Mouse (Mus musculus) embryonic facial prominence, embryonic 12.5 days (tissue): ENCODE data around the gene Zfp316. TPM values are rescaled to one million over a fixed set of nuclear protein-coding genes. Genes with fewer than 3 reads are reported as not detected.

Experiments used
- ATAC-seq: fragments of 200-750 bp; cut with Nextera tagmentation; 2 replicates; pipeline ENCODE4 v1.8.0; 2017; ENCODE audit not compliant: insufficient number of reproducible peaks, insufficient read depth, low FRiP score, low TSS enrichment
- H3K27ac ChIP-seq: fragments of 300-500 bp; sonication (generic); 2 replicates; pipeline ENCODE4 v1.5.1; 2016; ENCODE audit warnings: mild to moderate bottlenecking
- H3K27me3 ChIP-seq: fragments of 300-500 bp; sonication (generic); 2 replicates; pipeline ENCODE4 v1.6.1; 2016; ENCODE audit warnings: mild to moderate bottlenecking, moderate library complexity
- H3K36me3 ChIP-seq: fragments of 300-500 bp; sonication (generic); 2 replicates; pipeline ENCODE4 v1.6.1; 2016; ENCODE audit warnings: mild to moderate bottlenecking
- H3K4me1 ChIP-seq: fragments of 300-500 bp; sonication (generic); 2 replicates; pipeline ENCODE4 v1.6.1; 2016
- H3K4me2 ChIP-seq: fragments of 300-500 bp; sonication (generic); replicated peaks from 2 replicates; pipeline ENCODE4 v1.6.1; 2016; ENCODE audit warnings: mild to moderate bottlenecking, moderate library complexity
- H3K4me3 ChIP-seq: fragments of 300-500 bp; sonication (generic); 2 replicates; pipeline ENCODE4 v1.5.1; 2016; ENCODE audit warnings: mild to moderate bottlenecking
- H3K9ac ChIP-seq: fragments of 300-500 bp; sonication (generic); 2 replicates; pipeline ENCODE4 v1.6.1; 2016; ENCODE audit warnings: mild to moderate bottlenecking, moderate library complexity
- H3K9me3 ChIP-seq: fragments of 300-500 bp; sonication (generic); 2 replicates; pipeline ENCODE4 v1.6.1; 2016; ENCODE audit warnings: mild to moderate bottlenecking, moderate library complexity
- WGBS: fragments of 180-500 bp; shearing (Covaris S2); methylation state at CpG from one replicate; pipeline ENCODE4 v1.1.7; 2016; 5-methylcytosine and 5-hydroxymethylcytosine counted together
- polyA plus RNA-seq: library from polyadenylated mRNA; unstranded; fragments of >200 nt; fragmentation: Nextera tagmentation; extraction: Ambion mirVana; gene quantifications from 2 replicates; pipeline ENCODE4 v1.2.1, GENCODE M21; 2016

The Zfp316 gene
- polyA plus RNA-seq, 1 experiment from 2014 or later: 10.1 TPM

- Histone ChIP-seq H3K9me3 (no peaks in the 10 kb centered on the region), H3K4me2 (no peak overlapping the region), H3K27ac (no peak overlapping the region), H3K4me3 (no peak overlapping the region), H3K27me3 (no peaks in the 10 kb centered on the region), H3K9ac (no peak overlapping the region), H3K36me3 (no peaks in the 10 kb centered on the region), H3K4me1 (no peaks in the 10 kb centered on the region)
- ATAC-seq: no peak
- WGBS: 87% methylated on average over 2 of the region's 2 CpGs
Measured at GRCm38 (mm10) chr5:143213832-143214231, 56.0 kb downstream of the Zfp316 start.

GRCm38 (mm10) chr5:143205015-143205414, 64.8 kb downstream of the Zfp316 start:
- ATAC-seq: no peak

More at GRCm38 (mm10) chr5:143205015-143205414, 64.8 kb downstream of the Zfp316 start:
- no peaks in the 10 kb centered on the region for H3K4me1 ChIP-seq
- no peak overlapping the region for H3K9ac ChIP-seq
- H3K4me2 ChIP-seq: no peak overlapping the region
- H3K36me3 ChIP-seq: no peaks in the 10 kb centered on the region
- H3K9me3 ChIP-seq: no peaks in the 10 kb centered on the region
- no peaks in the 10 kb centered on the region for H3K27me3 ChIP-seq
- no peak overlapping the region for H3K27ac ChIP-seq
- H3K4me3 ChIP-seq: no peak overlapping the region
- 79% methylated on average over 3 of the region's 3 CpGs for WGBS

Other genes starting within 250 kb of the Zfp316 start
- 56.4 and 56.9 TPM in 2 replicates for gene Rnf216, start 157.0 kb downstream of the Zfp316 start, polyA plus RNA-seq
- gene Olfr718-ps1, start 122.4 kb downstream of the Zfp316 start, polyA plus RNA-seq: 0.05 and 0.09 TPM in 2 replicates
- 19.3 TPM in 2 replicates for gene Rbak, start 89.2 kb downstream of the Zfp316 start, polyA plus RNA-seq
- gene Spdye4b, start 89.0 kb downstream of the Zfp316 start, polyA plus RNA-seq: not detected in 2 replicates
- not detected in 2 replicates for gene Spdye4a, start 43.1 kb downstream of the Zfp316 start, polyA plus RNA-seq
- 26.6 and 27.2 TPM in 2 replicates for gene Zfp12, start 34.9 kb downstream of the Zfp316 start, polyA plus RNA-seq
- gene Zfp853, start 23.6 kb upstream of the Zfp316 start, polyA plus RNA-seq: 0.06 and 0.12 TPM in 2 replicates
- gene E130309D02Rik, start 45.3 kb upstream of the Zfp316 start, polyA plus RNA-seq: 49.5 and 51.2 TPM in 2 replicates
- gene Zdhhc4, start 59.2 kb upstream of the Zfp316 start, polyA plus RNA-seq: 85.6 and 85.8 TPM in 2 replicates
- gene Grid2ip, start 87.3 kb upstream of the Zfp316 start, polyA plus RNA-seq: 0.27 and 0.28 TPM in 2 replicates
- gene Kdelr2, start 133.8 kb upstream of the Zfp316 start, polyA plus RNA-seq: 288 and 302 TPM in 2 replicates
- 11.3 and 12.0 TPM in 2 replicates for gene Daglb, start 194.6 kb upstream of the Zfp316 start, polyA plus RNA-seq